Mouse (Mus musculus) cerebellum, postnatal 25 days (tissue): ENCODE data around the gene Eva1c.

Experiments
- DNase-seq, 2 experiments: peaks; one replicate each; pipeline ENCODE4 v3.0.0; 2021; ENCODE audit warnings: mixed read lengths in 2 of 2

Eva1c gene

GRCm38 (mm10) chr16:90869361-90869760 lies 42.8 kb downstream of the Eva1c start:
- DNase-seq = no peak

GRCm38 (mm10) chr16:90872936-90873335 lies 46.4 kb downstream of the Eva1c start:
- DNase-seq = no peak

GRCm38 (mm10) chr16:90874536-90874935 lies 48.0 kb downstream of the Eva1c start:
- DNase-seq = no peak

- DNase-seq = no peak
Observed at GRCm38 (mm10) chr16:90878135-90878860, 51.8 kb downstream of the Eva1c start.

- no peak for DNase-seq
Observed at GRCm38 (mm10) chr16:90882501-90882977, 56.0 kb downstream of the Eva1c start.

GRCm38 (mm10) chr16:90885351-90885750 lies 58.8 kb downstream of the Eva1c start:
- no peak for DNase-seq

GRCm38 (mm10) chr16:90885781-90886565 lies 59.5 kb downstream of the Eva1c start:
- no peak for DNase-seq

- DNase-seq = no peak
Observed at GRCm38 (mm10) chr16:90890683-90891082, 64.2 kb downstream of the Eva1c start.

GRCm38 (mm10) chr16:90891601-90892000 lies 65.1 kb downstream of the Eva1c start:
- DNase-seq = no peak

- no peak for DNase-seq
Observed at GRCm38 (mm10) chr16:90892081-90892480, 65.6 kb downstream of the Eva1c start.

GRCm38 (mm10) chr16:90893019-90893418 lies 66.5 kb downstream of the Eva1c start:
- DNase-seq = no peak

GRCm38 (mm10) chr16:90893792-90894191 lies 67.3 kb downstream of the Eva1c start:
- no peak for DNase-seq

- no peak for DNase-seq
Observed at GRCm38 (mm10) chr16:90897651-90898050, 71.1 kb downstream of the Eva1c start.

- DNase-seq = no peak
Observed at GRCm38 (mm10) chr16:90899498-90899897, 73.0 kb downstream of the Eva1c start.

GRCm38 (mm10) chr16:90901364-90901763 lies 74.8 kb downstream of the Eva1c start:
- no peak for DNase-seq

- DNase-seq = no peak
Observed at GRCm38 (mm10) chr16:90903300-90903699, 76.8 kb downstream of the Eva1c start.

GRCm38 (mm10) chr16:90907250-90907649 lies 80.7 kb downstream of the Eva1c start:
- DNase-seq = no peak

- no peak for DNase-seq
Observed at GRCm38 (mm10) chr16:90910855-90911533, 84.5 kb downstream of the Eva1c start.

- no peak for DNase-seq
Observed at GRCm38 (mm10) chr16:90911766-90912165, 85.2 kb downstream of the Eva1c start.

GRCm38 (mm10) chr16:90916040-90916481 lies 89.5 kb downstream of the Eva1c start:
- no peak for DNase-seq

GRCm38 (mm10) chr16:90917156-90917555 lies 90.6 kb downstream of the Eva1c start:
- DNase-seq = no peak

- peak; percentile 82 to 87 for DNase-seq
Observed at GRCm38 (mm10) chr16:90921471-90922159, 95.1 kb downstream of the Eva1c start.
